Mouse (Mus musculus) hindbrain, embryonic 13.5 days (tissue): ENCODE measurements around the gene Gm28961. TPM values are rescaled to one million over a fixed set of nuclear protein-coding genes. Genes with fewer than 3 reads are reported as not detected.
"Not testable (repeated sequence)": the region's sequence is repeated elsewhere in the genome, so short reads cannot be mapped to it uniquely, and the experiment has no call there.

ENCODE experiments used
- ATAC-seq: fragments of 200-750 bp; cut with Nextera tagmentation; 2 replicates; pipeline ENCODE4 v1.8.0; 2017; ENCODE audit warnings: moderate TSS enrichment; ENCODE audit not compliant: low FRiP score
- H3K27ac ChIP-seq: fragments of 300-500 bp; sonication (generic); 2 replicates; pipeline ENCODE4 v1.5.1; 2015; ENCODE audit warnings: inconsistent platforms, mild to moderate bottlenecking, moderate library complexity
- H3K27me3 ChIP-seq: fragments of 300-500 bp; sonication (generic); 2 replicates; pipeline ENCODE4 v1.6.1; 2015; ENCODE audit warnings: mild to moderate bottlenecking, inconsistent platforms
- H3K36me3 ChIP-seq: fragments of 300-500 bp; sonication (generic); 2 replicates; pipeline ENCODE4 v1.6.1; 2015; ENCODE audit warnings: mild to moderate bottlenecking, inconsistent platforms
- H3K4me1 ChIP-seq: fragments of 300-500 bp; sonication (generic); replicated peaks from 2 replicates; pipeline ENCODE4 v1.6.1; 2015; ENCODE audit warnings: inconsistent platforms
- H3K4me2 ChIP-seq: fragments of 300-500 bp; sonication (generic); 2 replicates; pipeline ENCODE4 v1.6.1; 2015; ENCODE audit warnings: inconsistent platforms, mild to moderate bottlenecking, moderate library complexity
- H3K4me3 ChIP-seq: fragments of 300-500 bp; sonication (generic); 2 replicates; pipeline ENCODE4 v1.5.1; 2015; ENCODE audit warnings: mild to moderate bottlenecking, inconsistent platforms
- H3K9ac ChIP-seq: fragments of 300-500 bp; sonication (generic); 2 replicates; pipeline ENCODE4 v1.6.1; 2015; ENCODE audit warnings: mild to moderate bottlenecking, inconsistent platforms
- H3K9me3 ChIP-seq: fragments of 300-500 bp; sonication (generic); 2 replicates; pipeline ENCODE4 v1.6.1; 2016; ENCODE audit warnings: inconsistent platforms
- WGBS: fragments of 180-500 bp; shearing (Covaris S2); methylation state at CpG from one replicate; pipeline ENCODE4 v1.1.7; 2015; 5-methylcytosine and 5-hydroxymethylcytosine counted together
- polyA plus RNA-seq: library from polyadenylated mRNA; unstranded; fragments of >200 nt; fragmentation: Nextera tagmentation; extraction: Ambion mirVana; gene quantifications from 2 replicates; pipeline ENCODE4 v1.2.1, GENCODE M21; 2015

Gene Gm28961
- polyA plus RNA-seq: not detected in 2 replicates

GRCm38 (mm10) chrY:57705397-57705796 lies at the start of gene Gm28961:
Gene Gm28961 (plus strand): TSS chrY:57705697.
- ATAC-seq, H3K27me3 ChIP-seq, H3K9me3 ChIP-seq: not testable (repeated sequence)

More at GRCm38 (mm10) chrY:57705397-57705796, at the start of gene Gm28961:
- H3K27ac ChIP-seq, H3K4me3 ChIP-seq, H3K9ac ChIP-seq, H3K4me1 ChIP-seq, H3K4me2 ChIP-seq, H3K36me3 ChIP-seq: not testable (repeated sequence)
- WGBS: no CpG with 5 or more reads among the region's 6 CpGs

Other genes starting within 250 kb of the Gm28961 start
- gene Gm21943, start 172.0 kb upstream of the Gm28961 start, polyA plus RNA-seq: not detected in 2 replicates